Mouse (Mus musculus) limb, embryonic 10.5 days (tissue): ENCODE results near the gene Tpgs1. TPM values are rescaled to one million over a fixed set of nuclear protein-coding genes. Genes with fewer than 3 reads are reported as not detected.

Experiments
- DNase-seq: peaks from one replicate; pipeline ENCODE4 v3.0.0-alpha.2; 2017; ENCODE audit warnings: low spot score
- H3K27ac ChIP-seq: fragments of 300-500 bp; sonication (generic); 2 replicates; pipeline ENCODE4 v1.5.1; 2016; ENCODE audit warnings: mild to moderate bottlenecking
- H3K27me3 ChIP-seq: fragments of 300-500 bp; sonication (generic); 2 replicates; pipeline ENCODE4 v1.6.1; 2016; ENCODE audit warnings: low read depth, mild to moderate bottlenecking; ENCODE audit not compliant: poor library complexity, severe bottlenecking
- H3K36me3 ChIP-seq: fragments of 300-500 bp; sonication (generic); 2 replicates; pipeline ENCODE4 v1.6.1; 2016; ENCODE audit warnings: mild to moderate bottlenecking, moderate library complexity
- H3K4me1 ChIP-seq: fragments of 300-500 bp; sonication (generic); 2 replicates; pipeline ENCODE4 v1.6.1; 2016
- H3K4me3 ChIP-seq: fragments of 300-500 bp; sonication (generic); 2 replicates; pipeline ENCODE4 v1.5.1; 2016; ENCODE audit warnings: mild to moderate bottlenecking, moderate library complexity
- H3K9me3 ChIP-seq: fragments of 300-500 bp; sonication (generic); replicated peaks from 2 replicates; pipeline ENCODE4 v1.6.1; 2016; ENCODE audit warnings: mild to moderate bottlenecking
- WGBS: fragments of 180-500 bp; shearing (Covaris S2); methylation state at CpG from one replicate; pipeline ENCODE4 v1.1.7; 2016; 5-methylcytosine and 5-hydroxymethylcytosine counted together
- polyA plus RNA-seq: library from polyadenylated mRNA; unstranded; fragments of >200 nt; fragmentation: Nextera tagmentation; extraction: Ambion mirVana; gene quantifications from 2 replicates; pipeline ENCODE4 v1.2.1, GENCODE M21; 2016

Tpgs1 gene
- polyA plus RNA-seq, 1 experiment from 2014 or later: 73.0 TPM

- 32% methylated on average over 7 of the region's 7 CpGs for WGBS
- no peak overlapping the region for H3K4me3 ChIP-seq
- H3K27ac ChIP-seq: no peak overlapping the region
- H3K9me3 ChIP-seq: no peaks in the 10 kb centered on the region
- H3K4me1 ChIP-seq: peaks cover 2% of the 10 kb centered on the region; the same call in 1 of the 2 replicates
- H3K27me3 ChIP-seq: peaks cover 8% of the 10 kb centered on the region; the same call in 1 of the 2 replicates
- peak; percentile 80 for DNase-seq
- H3K36me3 ChIP-seq: no peaks in the 10 kb centered on the region
These were observed 20.0 kb upstream of the Tpgs1 start for GRCm38 (mm10) chr10:79649070-79649751.

DNA sequence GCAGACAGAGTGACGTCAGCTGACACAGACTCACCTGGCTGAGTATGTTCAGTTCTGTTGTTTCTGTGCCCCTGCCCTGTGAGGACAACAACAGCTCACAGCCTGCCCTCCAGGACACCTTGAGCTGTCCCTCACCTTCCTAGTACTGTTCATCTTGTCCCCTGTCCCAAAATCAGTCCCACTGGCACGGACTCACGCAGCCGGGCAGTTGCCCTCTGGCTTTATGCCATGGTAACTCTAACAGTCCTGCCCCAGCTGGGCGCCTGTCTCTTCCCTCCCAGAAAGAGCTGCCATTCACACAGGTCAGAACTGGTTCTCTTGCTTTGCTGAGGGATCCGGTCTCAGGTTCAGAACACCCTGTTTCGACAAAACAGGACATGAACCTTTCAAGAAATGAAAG is 16.4 kb upstream of the Tpgs1 start:
- H3K4me1 ChIP-seq: peaks cover 16% of the 10 kb centered on the region
- no peak overlapping the region for H3K27ac ChIP-seq
- peaks cover 8% of the 10 kb centered on the region; the same call in 1 of the 2 replicates for H3K27me3 ChIP-seq
- no peaks in the 10 kb centered on the region for H3K9me3 ChIP-seq
- H3K36me3 ChIP-seq: no peaks in the 10 kb centered on the region
- no peak overlapping the region for H3K4me3 ChIP-seq
- no peak for DNase-seq
- WGBS: 86% methylated on average over 7 of the region's 7 CpGs

DNA sequence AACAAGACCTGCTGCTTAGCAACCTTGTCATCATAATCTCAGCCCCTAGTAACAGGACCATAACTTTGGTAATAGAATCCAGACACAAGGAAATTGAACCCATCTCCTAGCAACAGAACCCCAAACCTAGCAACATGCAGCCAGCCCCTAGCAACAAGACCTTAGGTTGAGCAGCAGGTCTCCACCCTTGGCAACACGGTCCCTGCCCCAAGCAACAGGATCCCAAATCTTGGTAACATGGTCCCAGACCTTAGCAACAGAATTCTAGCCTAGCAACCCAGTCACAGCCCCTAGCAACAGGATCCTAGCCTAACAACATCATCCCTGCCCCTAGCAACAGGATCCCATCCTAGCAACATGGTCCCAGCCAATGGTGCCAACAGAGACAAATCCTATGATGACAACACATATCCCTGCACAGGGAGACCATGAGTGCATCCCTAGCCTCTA is 14.2 kb upstream of the Tpgs1 start:
- WGBS: 40% methylated on average over 1 of the region's 1 CpGs
- DNase-seq: peak; percentile 56
- H3K27me3 ChIP-seq: peaks cover 8% of the 10 kb centered on the region; the same call in 1 of the 2 replicates

GRCm38 (mm10) chr10:79658829-79659228 is 10.3 kb upstream of the Tpgs1 start:
- Histone ChIP-seq H3K27ac (no peak overlapping the region), H3K4me3 (no peak overlapping the region), H3K4me1 (peaks cover 36% of the 10 kb centered on the region), H3K36me3 (no peaks in the 10 kb centered on the region), H3K9me3 (no peaks in the 10 kb centered on the region), H3K27me3 (no peaks in the 10 kb centered on the region)
- WGBS: 17% methylated on average over 4 of the region's 4 CpGs
- no peak for DNase-seq

More for the DNA sequence above, 14.2 kb upstream of the Tpgs1 start:
- peaks cover 19% of the 10 kb centered on the region for H3K4me1 ChIP-seq
- no peak overlapping the region for H3K4me3 ChIP-seq
- peak overlapping the region; percentile 44; the same call in 1 of the 2 replicates for H3K27ac ChIP-seq
- H3K36me3 ChIP-seq: no peaks in the 10 kb centered on the region
- H3K9me3 ChIP-seq: no peaks in the 10 kb centered on the region

- Histone ChIP-seq H3K4me3 (no peak overlapping the region), H3K4me1 (peaks cover 33% of the 10 kb centered on the region), H3K27ac (no peak overlapping the region), H3K27me3 (no peaks in the 10 kb centered on the region), H3K36me3 (no peaks in the 10 kb centered on the region), H3K9me3 (no peaks in the 10 kb centered on the region)
- 73% methylated on average over 2 of the region's 2 CpGs for WGBS
- no peak for DNase-seq
These were observed 8.9 kb upstream of the Tpgs1 start for GRCm38 (mm10) chr10:79660298-79660697.

GRCm38 (mm10) chr10:79661861-79662260 is 7.3 kb upstream of the Tpgs1 start:
- H3K4me3 ChIP-seq: no peak overlapping the region
- H3K4me1 ChIP-seq: peaks cover 31% of the 10 kb centered on the region
- WGBS: 67% methylated on average over 3 of the region's 3 CpGs
- peak overlapping the region; percentile 64 for H3K27ac ChIP-seq
- DNase-seq: no peak
- H3K27me3 ChIP-seq: no peaks in the 10 kb centered on the region
- H3K9me3 ChIP-seq: no peaks in the 10 kb centered on the region
- H3K36me3 ChIP-seq: no peaks in the 10 kb centered on the region

DNA sequence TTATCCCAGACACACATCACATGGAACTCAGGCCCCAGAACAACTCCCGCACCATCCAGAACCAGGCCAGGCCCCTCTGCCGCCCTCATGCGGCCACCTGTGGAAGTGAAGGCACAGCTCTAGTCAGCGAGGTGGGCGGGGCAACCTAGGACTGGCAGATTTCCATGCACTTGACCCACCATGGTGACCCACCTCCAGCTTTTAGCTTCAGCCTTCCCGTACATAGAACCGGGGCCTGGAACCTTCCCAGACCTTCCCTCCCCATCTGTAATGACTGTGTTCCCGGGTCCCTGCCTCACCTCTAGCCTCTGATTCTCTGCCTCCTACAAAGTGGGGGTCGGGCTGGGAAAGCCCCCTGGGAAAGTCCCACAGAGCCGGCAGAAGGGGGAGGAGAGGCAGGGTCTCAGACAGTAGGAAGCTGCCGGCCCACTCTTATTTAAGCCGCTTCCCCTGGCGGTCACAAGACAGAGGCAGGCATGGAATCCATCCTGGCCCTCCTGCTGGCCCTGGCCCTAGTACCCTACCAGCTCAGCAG is 5.0 kb upstream of the Tpgs1 start, which contains the start of gene Madcam1:
Gene Madcam1 (plus strand): TSS at position 429 of the 535 bp plus-strand sequence.
- WGBS: 12% methylated on average over 13 of the region's 13 CpGs
- Histone ChIP-seq H3K36me3 (no peaks in the 10 kb centered on the region), H3K9me3 (no peaks in the 10 kb centered on the region), H3K27ac (peak within 1 kb of the TSS; percentile 37), H3K4me3 (no peak within 1 kb of the TSS), H3K27me3 (no peaks in the 10 kb centered on the region), H3K4me1 (peaks cover 27% of the 10 kb centered on the region)
- peak; percentile 94 for DNase-seq

DNA sequence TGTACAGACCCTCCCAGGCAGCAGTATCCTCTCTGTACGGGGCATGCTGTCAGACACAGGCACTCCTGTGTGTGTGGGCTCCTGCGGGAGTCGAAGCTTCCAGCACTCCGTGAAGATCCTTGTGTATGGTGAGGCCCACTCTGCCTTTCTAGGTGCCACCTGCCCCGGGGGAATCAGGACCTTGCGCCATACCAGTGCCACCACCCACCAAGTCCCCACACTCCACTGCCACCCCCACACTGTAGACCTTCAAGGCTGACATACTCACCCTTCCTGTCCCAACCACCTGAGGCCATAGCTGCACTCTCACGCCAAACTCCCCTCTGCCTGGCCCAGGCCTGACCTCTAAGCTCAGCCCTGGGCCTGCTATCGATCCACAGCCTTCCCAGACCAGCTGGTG is 4.1 kb upstream of the Tpgs1 start:
- H3K4me1 ChIP-seq: peaks cover 28% of the 10 kb centered on the region
- H3K36me3 ChIP-seq: no peaks in the 10 kb centered on the region
- no peaks in the 10 kb centered on the region for H3K27me3 ChIP-seq
- no peak overlapping the region for H3K4me3 ChIP-seq
- DNase-seq: no peak
- 88% methylated on average over 8 of the region's 8 CpGs for WGBS
- H3K27ac ChIP-seq: no peak overlapping the region
- H3K9me3 ChIP-seq: no peaks in the 10 kb centered on the region

DNA sequence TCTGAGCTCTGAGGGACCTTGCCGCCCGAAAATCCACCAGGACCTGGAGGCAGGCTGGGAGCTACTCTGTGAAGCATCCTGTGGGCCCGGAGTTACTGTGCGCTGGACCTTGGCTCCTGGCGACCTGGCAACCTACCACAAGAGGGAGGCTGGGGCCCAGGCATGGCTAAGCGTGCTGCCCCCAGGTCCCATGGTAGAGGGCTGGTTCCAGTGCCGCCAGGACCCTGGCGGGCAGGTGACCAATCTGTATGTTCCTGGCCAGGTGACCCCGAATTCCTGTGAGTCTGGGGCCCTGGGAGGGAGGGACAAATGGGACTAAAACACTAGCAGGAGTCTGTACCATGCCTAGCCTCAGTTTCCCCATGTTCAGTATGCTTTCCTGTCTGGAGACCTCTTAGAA is 2.7 kb upstream of the Tpgs1 start:
- Histone ChIP-seq H3K27me3 (no peaks in the 10 kb centered on the region), H3K4me3 (no peak overlapping the region), H3K4me1 (peaks cover 41% of the 10 kb centered on the region), H3K27ac (no peak overlapping the region), H3K36me3 (no peaks in the 10 kb centered on the region), H3K9me3 (no peaks in the 10 kb centered on the region)
- no peak for DNase-seq
- 65% methylated on average over 9 of the region's 9 CpGs for WGBS

GRCm38 (mm10) chr10:79668076-79668475 is 1.1 kb upstream of the Tpgs1 start:
- no peak overlapping the region for H3K4me3 ChIP-seq

GRCm38 (mm10) chr10:79669576-79670057 is 448 bp downstream of the Tpgs1 start:
- WGBS: under 1% methylated on average over 47 of the region's 47 CpGs
- Histone ChIP-seq H3K4me3 (peak overlapping the region; percentile 78), H3K27ac (peak overlapping the region; percentile 96), H3K36me3 (peaks cover 28% of the 10 kb centered on the region), H3K9me3 (no peaks in the 10 kb centered on the region), H3K27me3 (no peaks in the 10 kb centered on the region), H3K4me1 (peaks cover 24% of the 10 kb centered on the region)
- DNase-seq: peak; percentile 93

More at GRCm38 (mm10) chr10:79668076-79668475, 1.1 kb upstream of the Tpgs1 start:
- WGBS: 81% methylated on average over 5 of the region's 5 CpGs
- Histone ChIP-seq H3K36me3 (peaks cover 13% of the 10 kb centered on the region), H3K9me3 (no peaks in the 10 kb centered on the region), H3K27me3 (no peaks in the 10 kb centered on the region), H3K4me1 (peaks cover 38% of the 10 kb centered on the region), H3K27ac (no peak overlapping the region)
- DNase-seq: no peak

GRCm38 (mm10) chr10:79670071-79670888 is 1.1 kb downstream of the Tpgs1 start:
- DNase-seq: no peak
- WGBS: 35% methylated on average over 15 of the region's 15 CpGs
- peaks cover 33% of the 10 kb centered on the region for H3K36me3 ChIP-seq
- H3K9me3 ChIP-seq: no peaks in the 10 kb centered on the region
- H3K27ac ChIP-seq: peak overlapping the region; percentile 96
- peaks cover 23% of the 10 kb centered on the region for H3K4me1 ChIP-seq
- H3K4me3 ChIP-seq: peak overlapping the region; percentile 78
- no peaks in the 10 kb centered on the region for H3K27me3 ChIP-seq
